Mouse (Mus musculus) MEL (cell line): ENCODE results near the gene Fbxo21. TPM values are rescaled to one million over a fixed set of nuclear protein-coding genes. Genes with fewer than 3 reads are reported as not detected.

Source experiments
- DNase-seq: peaks from one replicate; pipeline ENCODE4 v3.0.0; 2011; ENCODE audit warnings: low read depth, low spot score
- H3K27ac ChIP-seq: 2 replicates; pipeline ENCODE4 v1.5.1; 2012; ENCODE audit warnings: low read depth, mild to moderate bottlenecking, control low read depth, low read length, moderate library complexity; ENCODE audit not compliant: control insufficient read depth
- H3K27me3 ChIP-seq, 2 experiments: fragments of 150-350 bp in 1 of 2; sonication (generic) in 1 of 2; 2 replicates each; pipeline ENCODE4 v1.6.1; 2012; ENCODE audit warnings: low read length in 2 of 2, mild to moderate bottlenecking in 2 of 2, improper control_type of control experiment in 1 of 2, moderate library complexity in 1 of 2; ENCODE audit not compliant: insufficient read depth in 2 of 2, control insufficient read depth in 1 of 2
- H3K36me3 ChIP-seq, 2 experiments: 2 replicates each; pipeline ENCODE4 v1.6.1; 2012 to 2014; ENCODE audit warnings: low read length in 2 of 2, improper control_type of control experiment in 1 of 2, inconsistent platforms in 1 of 2, mild to moderate bottlenecking in 1 of 2; ENCODE audit not compliant: insufficient read depth in 2 of 2, control insufficient read depth in 1 of 2
- H3K4me1 ChIP-seq, 2 experiments: fragments of 150-350 bp in 1 of 2; sonication (generic) in 1 of 2; 2 replicates each; pipeline ENCODE4 v1.6.1; 2012; ENCODE audit warnings: low read length in 2 of 2, improper control_type of control experiment in 1 of 2, mild to moderate bottlenecking in 1 of 2; ENCODE audit not compliant: insufficient read depth in 2 of 2, control insufficient read depth in 1 of 2
- H3K4me3 ChIP-seq, 2 experiments: fragments of 150-350 bp in 1 of 2; sonication (generic) in 1 of 2; 2 replicates each; pipeline ENCODE4 v1.5.1; 2012; ENCODE audit warnings: low read depth in 2 of 2, low read length in 2 of 2, mild to moderate bottlenecking in 2 of 2, moderate library complexity in 2 of 2, control low read depth in 1 of 2, improper control_type of control experiment in 1 of 2; ENCODE audit not compliant: control insufficient read depth in 1 of 2, insufficient read depth in 1 of 2
- H3K79me2 ChIP-seq: 2 replicates; pipeline ENCODE4 v1.6.1; 2012; ENCODE audit warnings: mild to moderate bottlenecking, low read length, moderate library complexity; ENCODE audit not compliant: control insufficient read depth, poor library complexity, insufficient read depth
- H3K9ac ChIP-seq: 2 replicates; pipeline ENCODE4 v1.6.1; 2012; ENCODE audit warnings: low read depth, mild to moderate bottlenecking, control low read depth, low read length, moderate library complexity; ENCODE audit not compliant: control insufficient read depth, poor library complexity, severe bottlenecking
- H3K9me3 ChIP-seq: fragments of 150-350 bp; sonication (generic); replicated peaks from 2 replicates; pipeline ENCODE4 v1.6.1; 2012; ENCODE audit warnings: mild to moderate bottlenecking, low read length, improper control_type of control experiment, moderate library complexity; ENCODE audit not compliant: insufficient read depth
- BHLHE40 ChIP-seq: IDR thresholded peaks from 2 replicates; pipeline ENCODE4 v1.6.1; 2012; ENCODE audit warnings: low read depth, mild to moderate bottlenecking, inconsistent platforms, low read length, improper control_type of control experiment, borderline replicate concordance
- CHD1 ChIP-seq: IDR thresholded peaks from 2 replicates; pipeline ENCODE4 v1.6.1; 2012; ENCODE audit warnings: low read depth, mild to moderate bottlenecking, inconsistent platforms, low read length, improper control_type of control experiment
- CHD2 ChIP-seq: IDR thresholded peaks from 2 replicates; pipeline ENCODE4 v1.6.1; 2011; ENCODE audit warnings: low read length, improper control_type of control experiment
- CTCF ChIP-seq, 3 experiments: IDR thresholded peaks in 2 of 3; conservative IDR thresholded peaks in 1 of 3; 2 replicates each; pipeline ENCODE4 v1.5.1; 2011 to 2012; ENCODE audit warnings: low read length in 3 of 3, low read depth in 2 of 3, mild to moderate bottlenecking in 2 of 3, improper control_type of control experiment in 1 of 3, inconsistent platforms in 1 of 3, mixed read lengths in 1 of 3, moderate library complexity in 1 of 3; ENCODE audit not compliant: control insufficient read depth in 1 of 3, insufficient read depth in 1 of 3, poor library complexity in 1 of 3, severe bottlenecking in 1 of 3
- ELF1 ChIP-seq: IDR thresholded peaks from 2 replicates; pipeline ENCODE4 v1.6.1; 2014; ENCODE audit warnings: low read depth, mild to moderate bottlenecking, inconsistent platforms, low read length, improper control_type of control experiment, moderate library complexity
- EP300 ChIP-seq, 2 experiments: IDR thresholded peaks; 2 replicates each; pipeline ENCODE4 v1.6.1; 2011; ENCODE audit warnings: improper control_type of control experiment in 2 of 2, low read length in 2 of 2, low read depth in 1 of 2, mild to moderate bottlenecking in 1 of 2
- ETS1 ChIP-seq: IDR thresholded peaks from 2 replicates; pipeline ENCODE4 v1.6.1; 2012; ENCODE audit warnings: low read depth, mild to moderate bottlenecking, inconsistent platforms, low read length, improper control_type of control experiment, moderate library complexity
- GABPA ChIP-seq: IDR thresholded peaks from 2 replicates; pipeline ENCODE4 v1.6.1; 2012; ENCODE audit warnings: low read depth, mild to moderate bottlenecking, inconsistent platforms, low read length, improper control_type of control experiment, moderate library complexity
- GATA1 ChIP-seq: IDR thresholded peaks from 2 replicates; pipeline ENCODE4 v1.6.1; 2011; ENCODE audit warnings: low read depth, low read length, improper control_type of control experiment
- HCFC1 ChIP-seq: IDR thresholded peaks from 2 replicates; pipeline ENCODE4 v1.6.1; 2012; ENCODE audit warnings: low read depth, mild to moderate bottlenecking, inconsistent platforms, low read length, improper control_type of control experiment, moderate library complexity
- KAT2A ChIP-seq: conservative IDR thresholded peaks from 2 replicates; pipeline ENCODE4 v1.6.1; 2012; ENCODE audit warnings: low read depth, low read length, improper control_type of control experiment, inconsistent platforms
- MAZ ChIP-seq: IDR thresholded peaks from 2 replicates; pipeline ENCODE4 v1.6.1; 2012; ENCODE audit warnings: low read depth, mild to moderate bottlenecking, inconsistent platforms, low read length, improper control_type of control experiment
- MEF2A ChIP-seq: IDR thresholded peaks from 2 replicates; pipeline ENCODE4 v1.6.1; 2014; ENCODE audit warnings: low read depth, mild to moderate bottlenecking, inconsistent platforms, low read length, improper control_type of control experiment; ENCODE audit not compliant: poor library complexity, insufficient replicate concordance, severe bottlenecking; ENCODE audit errors: extremely low read depth
- MXI1 ChIP-seq: IDR thresholded peaks from 2 replicates; pipeline ENCODE4 v1.6.1; 2011; ENCODE audit warnings: mild to moderate bottlenecking, low read depth, low read length, improper control_type of control experiment
- NRF1 ChIP-seq: IDR thresholded peaks from 2 replicates; pipeline ENCODE4 v1.6.1; 2014; ENCODE audit warnings: low read depth, mild to moderate bottlenecking, inconsistent platforms, low read length, improper control_type of control experiment, moderate library complexity; ENCODE audit not compliant: poor library complexity, insufficient read depth, severe bottlenecking
- POLR2A ChIP-seq, 2 experiments: IDR thresholded peaks; 2 replicates each; pipeline ENCODE4 v1.6.1; 2011 to 2012; ENCODE audit warnings: low read length in 2 of 2, mild to moderate bottlenecking in 2 of 2, control low read depth in 1 of 2, improper control_type of control experiment in 1 of 2, low read depth in 1 of 2, moderate library complexity in 1 of 2; ENCODE audit not compliant: control insufficient read depth in 1 of 2, insufficient read depth in 1 of 2, poor library complexity in 1 of 2
- RCOR1 ChIP-seq: IDR thresholded peaks from 2 replicates; pipeline ENCODE4 v1.6.1; 2012; ENCODE audit warnings: low read depth, mild to moderate bottlenecking, inconsistent platforms, low read length, improper control_type of control experiment
- SMC3 ChIP-seq: IDR thresholded peaks from 2 replicates; pipeline ENCODE4 v1.6.1; 2011; ENCODE audit warnings: low read depth, low read length, improper control_type of control experiment
- TAL1 ChIP-seq: IDR thresholded peaks from 2 replicates; pipeline ENCODE4 v1.6.1; 2012; ENCODE audit warnings: mild to moderate bottlenecking, inconsistent platforms, low read length, moderate library complexity, mixed read lengths
- TBP ChIP-seq: IDR thresholded peaks from 2 replicates; pipeline ENCODE4 v1.8.0; 2011; ENCODE audit warnings: low read depth, low read length, improper control_type of control experiment
- UBTF ChIP-seq: IDR thresholded peaks from 2 replicates; pipeline ENCODE4 v1.6.1; 2012; ENCODE audit warnings: low read depth, mild to moderate bottlenecking, inconsistent platforms, low read length, improper control_type of control experiment, moderate library complexity, borderline replicate concordance; ENCODE audit not compliant: insufficient read depth
- USF2 ChIP-seq, 2 experiments: IDR thresholded peaks; 2 replicates each; pipeline ENCODE4 v1.6.1; 2011 to 2012; ENCODE audit warnings: improper control_type of control experiment in 2 of 2, low read length in 2 of 2, borderline replicate concordance in 1 of 2, inconsistent platforms in 1 of 2, low read depth in 1 of 2, mild to moderate bottlenecking in 1 of 2; ENCODE audit not compliant: insufficient read depth in 1 of 2
- ZMIZ1 ChIP-seq: IDR thresholded peaks from 2 replicates; pipeline ENCODE4 v1.6.1; 2012; ENCODE audit warnings: low read depth, mild to moderate bottlenecking, inconsistent platforms, low read length, improper control_type of control experiment, moderate library complexity
- ZNF384 ChIP-seq: IDR thresholded peaks from 2 replicates; pipeline ENCODE4 v1.6.1; 2012; ENCODE audit warnings: low read depth, mild to moderate bottlenecking, inconsistent platforms, low read length, improper control_type of control experiment
- polyA plus RNA-seq, 2 experiments: library from polyadenylated mRNA; stranded (reverse) in 1 of 2; unstranded in 1 of 2; fragments of >175 nt in 1 of 2; fragments of >200 nt in 1 of 2; gene quantifications; 2 replicates each; pipeline versions ENCODE4 v1.2.1 to v1.2.4; 2012; ENCODE audit warnings: low replicate concordance in 2 of 2, low read depth in 1 of 2; ENCODE audit not compliant: insufficient read length in 2 of 2, insufficient read depth in 1 of 2, missing spikeins in 1 of 2
- total RNA-seq: library from RNA; depleted of rRNA; stranded (reverse); fragments of 300-350 nt; gene quantifications from 2 replicates; pipeline ENCODE4 v1.2.3, GENCODE M21; 2012

Fbxo21 gene
- total and polyA plus RNA-seq, 3 experiments, result 10.4 to 20.5 TPM; not detected in 1

DNA sequence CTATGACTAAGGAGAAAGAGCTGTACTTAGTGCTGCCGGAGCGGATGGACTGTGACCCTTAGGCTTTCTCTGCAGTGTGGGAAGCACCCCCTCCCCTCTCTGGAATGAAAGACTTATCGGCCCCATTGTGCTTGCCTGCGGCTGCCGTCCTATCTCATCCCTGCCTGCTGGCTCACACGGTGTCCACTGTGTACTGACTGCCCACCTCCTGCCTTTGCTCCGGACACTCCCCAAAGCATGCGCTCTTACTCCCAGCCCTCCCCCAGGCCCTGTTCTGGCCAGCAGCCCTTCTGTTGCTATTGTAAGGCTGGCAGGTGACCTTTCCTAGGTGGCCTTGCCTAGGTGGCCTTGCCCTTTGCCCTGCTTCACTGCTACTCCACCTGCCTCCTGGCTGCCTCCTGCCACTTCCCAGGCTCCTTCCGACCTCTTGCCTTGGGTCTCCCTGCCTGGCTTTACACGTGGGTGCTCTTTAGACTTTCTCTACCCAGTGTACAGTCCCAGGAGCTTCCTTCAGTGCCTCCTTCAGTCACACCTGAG is 21.0 kb downstream of the Fbxo21 start:
- no peaks in the 10 kb centered on the region for H3K27me3 ChIP-seq
- H3K36me3 ChIP-seq, result no peaks in the 10 kb centered on the region
- H3K4me1 ChIP-seq, result no peaks in the 10 kb centered on the region
- no peaks in the 10 kb centered on the region for H3K9me3 ChIP-seq
- H3K4me3 ChIP-seq, result no peak overlapping the region
- DNase-seq, result no peak
- no peak overlapping the region for H3K9ac ChIP-seq
- no peak overlapping the region for H3K27ac ChIP-seq
- TF ChIP-seq HCFC1 (no peak), POLR2A (IDR thresholded peaks at IDR 0.05; ENCODE audit: control insufficient read depth in 1 of 2, insufficient read depth in 1 of 2, low read depth in 1 of 2, low read length in 2 of 2, poor library complexity in 1 of 2) (no peak), ZNF384 (no peak), GATA1 (no peak), TAL1 (no peak), MXI1 (no peak)
- H3K79me2 ChIP-seq, result no peaks in the 10 kb centered on the region

DNA sequence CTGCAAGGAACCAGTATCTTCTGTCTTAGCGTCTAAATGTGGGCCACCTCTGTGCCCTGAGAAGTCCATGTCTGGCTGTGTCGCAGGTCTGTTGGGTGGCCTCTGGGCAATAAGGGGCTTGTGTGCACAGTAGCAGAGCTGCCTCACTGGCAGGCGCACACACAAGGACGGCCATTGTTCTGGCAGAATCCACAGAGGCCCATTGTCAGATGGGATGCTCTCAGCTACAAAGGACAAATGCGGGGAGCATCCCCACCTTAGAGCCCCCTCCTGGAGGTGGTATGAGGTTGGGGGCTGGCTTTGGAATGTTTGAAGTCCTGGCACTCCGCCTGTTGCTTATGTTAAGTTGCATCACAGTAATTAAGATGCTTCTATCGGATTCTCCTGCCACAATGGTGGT is 22.5 kb downstream of the Fbxo21 start:
- DNase-seq, result no peak
- no peaks in the 10 kb centered on the region for H3K36me3 ChIP-seq
- H3K4me1 ChIP-seq, result no peaks in the 10 kb centered on the region
- H3K79me2 ChIP-seq, result no peaks in the 10 kb centered on the region
- H3K9me3 ChIP-seq, result no peaks in the 10 kb centered on the region
- no peak overlapping the region for H3K4me3 ChIP-seq
- H3K9ac ChIP-seq, result no peak overlapping the region
- no peak overlapping the region for H3K27ac ChIP-seq
- H3K27me3 ChIP-seq, result no peaks in the 10 kb centered on the region
- TF ChIP-seq SMC3 (no peak), MXI1 (no peak), UBTF (no peak), POLR2A (IDR thresholded peaks at IDR 0.05; ENCODE audit: control insufficient read depth in 1 of 2, insufficient read depth in 1 of 2, low read depth in 1 of 2, low read length in 2 of 2, poor library complexity in 1 of 2) (no peak), USF2 (IDR thresholded peaks at IDR 0.05; ENCODE audit: borderline replicate concordance in 1 of 2, insufficient read depth in 1 of 2, low read depth in 1 of 2, low read length in 2 of 2) (no peak), CTCF (IDR thresholded peaks at IDR 0.05 in 2 of 3, conservative IDR thresholded peaks at IDR 0.05 in 1 of 3; ENCODE audit: control insufficient read depth in 1 of 3, insufficient read depth in 1 of 3, low read depth in 2 of 3, low read length in 3 of 3, poor library complexity in 1 of 3, severe bottlenecking in 1 of 3) (no peak), MAZ (no peak), RCOR1 (no peak), EP300 (IDR thresholded peaks at IDR 0.05; ENCODE audit: low read depth in 1 of 2, low read length in 2 of 2) (no peak), KAT2A (no peak)

DNA sequence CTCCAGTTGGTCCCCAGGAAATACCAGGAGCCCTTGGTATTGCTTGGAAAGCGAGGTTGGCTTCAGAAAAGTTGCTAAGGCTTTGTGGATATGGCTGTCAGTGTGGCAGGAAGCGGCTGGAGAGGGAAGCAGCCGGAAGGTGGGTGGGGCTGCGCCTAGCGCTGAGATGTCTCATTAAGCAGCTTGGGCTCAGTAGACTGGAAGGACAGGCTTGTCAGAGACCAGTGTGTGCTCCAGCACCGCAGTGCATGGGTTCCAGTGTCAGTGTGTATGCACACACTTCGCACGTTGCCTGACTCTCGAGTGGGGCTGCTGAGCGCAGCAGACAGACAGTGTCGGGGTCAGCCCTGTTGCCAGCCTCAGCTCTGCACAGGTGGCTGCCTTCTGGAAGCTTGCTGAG is 23.1 kb downstream of the Fbxo21 start:
- no peaks in the 10 kb centered on the region for H3K27me3 ChIP-seq
- no peaks in the 10 kb centered on the region for H3K36me3 ChIP-seq
- H3K79me2 ChIP-seq, result no peaks in the 10 kb centered on the region
- H3K27ac ChIP-seq, result no peak overlapping the region
- TF ChIP-seq GATA1 (no peak), TBP (no peak), CHD2 (no peak), BHLHE40 (no peak), ZMIZ1 (no peak), MXI1 (no peak), HCFC1 (no peak), GABPA (no peak), ETS1 (no peak), ELF1 (no peak), USF2 (IDR thresholded peaks at IDR 0.05; ENCODE audit: borderline replicate concordance in 1 of 2, insufficient read depth in 1 of 2, low read depth in 1 of 2, low read length in 2 of 2) (no peak), NRF1 (no peak), MEF2A (no peak), CHD1 (no peak), EP300 (IDR thresholded peaks at IDR 0.05; ENCODE audit: low read depth in 1 of 2, low read length in 2 of 2) (no peak)
- no peak for DNase-seq
- no peaks in the 10 kb centered on the region for H3K4me1 ChIP-seq
- no peaks in the 10 kb centered on the region for H3K9me3 ChIP-seq
- H3K9ac ChIP-seq, result no peak overlapping the region
- H3K4me3 ChIP-seq, result no peak overlapping the region
